Mouse (Mus musculus) erythroblast, embryonic 14.5 days (primary cell): ENCODE measurements around the gene Farp1. TPM values are rescaled to one million over a fixed set of nuclear protein-coding genes. Genes with fewer than 3 reads are reported as not detected.

ENCODE experiments used
- H3K27me3 ChIP-seq: 2 replicates; pipeline ENCODE4 v1.6.1; 2012; ENCODE audit warnings: inconsistent platforms; ENCODE audit not compliant: control insufficient read depth
- H3K36me3 ChIP-seq: 2 replicates; pipeline ENCODE4 v1.6.1; 2012; ENCODE audit warnings: mild to moderate bottlenecking, inconsistent platforms; ENCODE audit not compliant: control insufficient read depth
- H3K4me1 ChIP-seq: 2 replicates; pipeline ENCODE4 v1.6.1; 2012; ENCODE audit warnings: inconsistent platforms; ENCODE audit not compliant: control insufficient read depth
- H3K4me3 ChIP-seq: replicated peaks from 2 replicates; pipeline ENCODE3; 2012; ENCODE audit warnings: moderate library complexity, mild to moderate bottlenecking, inconsistent platforms
- H3K9me3 ChIP-seq: 2 replicates; pipeline ENCODE4 v1.6.1; 2012; ENCODE audit warnings: low read length, inconsistent platforms, mixed read lengths; ENCODE audit not compliant: control insufficient read depth
- GATA1 ChIP-seq: IDR thresholded peaks from 2 replicates; pipeline ENCODE4 v1.6.1; 2012; ENCODE audit warnings: low read length, inconsistent platforms, mixed read lengths
- TAL1 ChIP-seq: IDR thresholded peaks from 3 replicates; pipeline ENCODE4 v1.6.1; 2012; ENCODE audit warnings: low read length, inconsistent platforms, mixed read lengths
- polyA plus RNA-seq: library from polyadenylated mRNA; stranded (reverse); fragments of >175 nt; gene quantifications from 2 replicates; pipeline ENCODE4 v1.2.3, GENCODE M21; 2012

Gene Farp1
- polyA plus RNA-seq, 1 experiment, result not detected

GRCm38 (mm10) chr14:121190386-121190785, 155.4 kb downstream of the Farp1 start:
- Histone ChIP-seq H3K9me3 (no peaks in the 10 kb centered on the region), H3K36me3 (no peaks in the 10 kb centered on the region), H3K4me3 (no peak overlapping the region), H3K27me3 (no peaks in the 10 kb centered on the region), H3K4me1 (no peaks in the 10 kb centered on the region)
- no peak for TF ChIP-seq TAL1
- TF ChIP-seq GATA1, result no peak

- Histone ChIP-seq H3K4me1 (no peaks in the 10 kb centered on the region), H3K27me3 (no peaks in the 10 kb centered on the region), H3K36me3 (no peaks in the 10 kb centered on the region), H3K9me3 (peaks cover 5% of the 10 kb centered on the region; the same call in 1 of the 2 replicates), H3K4me3 (no peak overlapping the region)
- TF ChIP-seq TAL1 (no peak), GATA1 (no peak)
Measured at GRCm38 (mm10) chr14:121191739-121192138, 156.7 kb downstream of the Farp1 start.

GRCm38 (mm10) chr14:121192394-121192793, 157.4 kb downstream of the Farp1 start:
- TF ChIP-seq TAL1 (no peak), GATA1 (no peak)
- no peaks in the 10 kb centered on the region for H3K27me3 ChIP-seq
- H3K36me3 ChIP-seq, result no peaks in the 10 kb centered on the region
- no peak overlapping the region for H3K4me3 ChIP-seq
- no peaks in the 10 kb centered on the region for H3K4me1 ChIP-seq
- peaks cover 5% of the 10 kb centered on the region; the same call in 1 of the 2 replicates for H3K9me3 ChIP-seq

GRCm38 (mm10) chr14:121193981-121194380, 159.0 kb downstream of the Farp1 start:
- TF ChIP-seq GATA1 (no peak), TAL1 (no peak)
- Histone ChIP-seq H3K36me3 (no peaks in the 10 kb centered on the region), H3K4me3 (no peak overlapping the region), H3K4me1 (no peaks in the 10 kb centered on the region), H3K27me3 (no peaks in the 10 kb centered on the region), H3K9me3 (peaks cover 5% of the 10 kb centered on the region; the same call in 1 of the 2 replicates)

GRCm38 (mm10) chr14:121198915-121199572, 164.0 kb downstream of the Farp1 start:
- TF ChIP-seq TAL1 (no peak), GATA1 (no peak)
- Histone ChIP-seq H3K36me3 (no peaks in the 10 kb centered on the region), H3K4me3 (no peak overlapping the region), H3K27me3 (no peaks in the 10 kb centered on the region), H3K4me1 (no peaks in the 10 kb centered on the region), H3K9me3 (peaks cover 5% of the 10 kb centered on the region; the same call in 1 of the 2 replicates)

- Histone ChIP-seq H3K9me3 (peaks cover 5% of the 10 kb centered on the region; the same call in 1 of the 2 replicates), H3K4me1 (no peaks in the 10 kb centered on the region), H3K4me3 (no peak overlapping the region), H3K27me3 (no peaks in the 10 kb centered on the region), H3K36me3 (no peaks in the 10 kb centered on the region)
- TF ChIP-seq TAL1 (no peak), GATA1 (no peak)
Measured at GRCm38 (mm10) chr14:121199789-121200188, 164.8 kb downstream of the Farp1 start.

GRCm38 (mm10) chr14:121200353-121200752, 165.4 kb downstream of the Farp1 start:
- Histone ChIP-seq H3K4me3 (no peak overlapping the region), H3K4me1 (no peaks in the 10 kb centered on the region), H3K9me3 (peaks cover 5% of the 10 kb centered on the region; the same call in 1 of the 2 replicates), H3K36me3 (no peaks in the 10 kb centered on the region), H3K27me3 (no peaks in the 10 kb centered on the region)
- TF ChIP-seq GATA1 (no peak), TAL1 (no peak)

- no peaks in the 10 kb centered on the region for H3K4me1 ChIP-seq
- H3K9me3 ChIP-seq, result peaks cover 4% of the 10 kb centered on the region; the same call in 1 of the 2 replicates
- no peaks in the 10 kb centered on the region for H3K36me3 ChIP-seq
- H3K4me3 ChIP-seq, result no peak overlapping the region
- no peak for TF ChIP-seq GATA1
- no peak for TF ChIP-seq TAL1
- no peaks in the 10 kb centered on the region for H3K27me3 ChIP-seq
Measured at GRCm38 (mm10) chr14:121201178-121201577, 166.2 kb downstream of the Farp1 start.

- Histone ChIP-seq H3K4me3 (no peak overlapping the region), H3K9me3 (no peaks in the 10 kb centered on the region), H3K4me1 (no peaks in the 10 kb centered on the region), H3K27me3 (no peaks in the 10 kb centered on the region), H3K36me3 (no peaks in the 10 kb centered on the region)
- no peak for TF ChIP-seq GATA1
- TF ChIP-seq TAL1, result no peak
Measured at GRCm38 (mm10) chr14:121205459-121205858, 170.5 kb downstream of the Farp1 start.
